Mouse (Mus musculus): ENCODE data around the gene Lamb1. TPM values are rescaled to one million over a fixed set of nuclear protein-coding genes. Genes with fewer than 3 reads are reported as not detected.

The Lamb1 gene
- polyA plus RNA-seq, 1 experiment from 2014 or later: 22.9 TPM

GRCm38 (mm10) chr12:31321532-31321931 is 56.5 kb downstream of the Lamb1 start:
- Histone ChIP-seq H3K4me3 (no peak overlapping the region), H3K9me3 (no peaks in the 10 kb centered on the region), H3K4me2 (no peak overlapping the region), H3K4me1 (replicated peaks) (no peaks in the 10 kb centered on the region), H3K9ac (no peak overlapping the region), H3K27me3 (no peaks in the 10 kb centered on the region), H3K27ac (no peak overlapping the region), H3K36me3 (peaks cover 8% of the 10 kb centered on the region)
- 96% methylated on average over 1 of the region's 1 CpGs for WGBS
- no peak for ATAC-seq (ENCODE audit: low FRiP score)

DNA sequence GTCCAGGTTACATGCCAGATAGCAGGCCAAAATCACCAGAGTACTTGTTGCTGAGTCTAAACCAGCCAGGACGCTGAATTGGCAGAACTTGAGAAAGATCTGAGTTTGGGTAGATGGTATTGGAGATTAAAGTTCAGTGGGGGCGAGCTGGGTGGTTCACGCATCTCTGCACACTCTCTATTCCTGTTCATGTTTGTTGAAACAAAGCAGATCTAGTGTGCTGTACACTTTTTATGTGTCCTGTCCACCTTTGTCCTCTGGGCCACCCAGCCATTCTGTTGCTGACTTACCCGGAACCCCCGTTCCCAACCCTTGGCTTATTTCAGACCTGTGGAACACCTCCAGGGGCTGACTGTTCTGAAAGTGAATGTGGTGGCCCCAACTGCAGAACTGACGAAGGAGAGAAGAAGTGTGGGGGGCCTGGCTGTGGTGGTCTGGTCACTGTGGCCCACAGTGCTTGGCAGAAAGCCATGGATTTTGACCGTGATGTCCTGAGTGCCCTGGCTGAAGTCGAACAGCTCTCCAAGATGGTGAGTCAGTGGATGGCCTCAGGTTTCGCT is 58.2 kb downstream of the Lamb1 start:
- Histone ChIP-seq H3K4me3 (no peak overlapping the region), H3K4me2 (no peak overlapping the region), H3K27me3 (no peaks in the 10 kb centered on the region), H3K36me3 (peaks cover 16% of the 10 kb centered on the region), H3K27ac (no peak overlapping the region), H3K4me1 (replicated peaks) (no peaks in the 10 kb centered on the region), H3K9ac (no peak overlapping the region), H3K9me3 (no peaks in the 10 kb centered on the region)
- 94% methylated on average over 9 of the region's 9 CpGs for WGBS
- ATAC-seq (ENCODE audit: low FRiP score): no peak

- H3K4me1 ChIP-seq (replicated peaks): no peaks in the 10 kb centered on the region
- H3K4me2 ChIP-seq: no peak overlapping the region
- no peak overlapping the region for H3K27ac ChIP-seq
- peaks cover 30% of the 10 kb centered on the region for H3K36me3 ChIP-seq
- H3K4me3 ChIP-seq: no peak overlapping the region
- H3K9me3 ChIP-seq: no peaks in the 10 kb centered on the region
- no peak overlapping the region for H3K9ac ChIP-seq
- no peak for ATAC-seq (ENCODE audit: low FRiP score)
- no peaks in the 10 kb centered on the region for H3K27me3 ChIP-seq
- 95% methylated on average over 9 of the region's 9 CpGs for WGBS
Observed at GRCm38 (mm10) chr12:31327139-31327538, 62.1 kb downstream of the Lamb1 start.

DNA sequence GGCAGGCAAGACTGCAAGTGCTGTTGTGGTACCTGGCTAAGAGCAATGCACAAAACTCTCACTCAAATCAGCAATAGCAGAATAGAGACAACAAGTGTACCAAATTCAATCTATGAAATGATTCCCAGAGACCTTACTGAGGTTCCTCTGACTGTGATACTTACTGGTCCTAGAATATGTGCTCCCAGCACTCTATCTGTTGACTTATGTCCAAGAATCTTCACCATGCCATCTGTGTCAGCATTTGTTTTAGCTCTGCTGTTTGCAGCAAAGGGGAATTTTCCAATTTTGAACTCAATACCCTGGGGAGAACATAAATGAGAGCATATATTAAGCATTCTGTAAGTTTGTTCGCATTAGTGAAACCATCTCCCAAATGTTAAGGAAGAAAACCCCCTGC is 68.2 kb downstream of the Lamb1 start:
- H3K9ac ChIP-seq: no peak overlapping the region
- no peaks in the 10 kb centered on the region for H3K27me3 ChIP-seq
- peaks cover 65% of the 10 kb centered on the region for H3K36me3 ChIP-seq
- no peak overlapping the region for H3K4me2 ChIP-seq
- H3K9me3 ChIP-seq: no peaks in the 10 kb centered on the region
- no peaks in the 10 kb centered on the region for H3K4me1 ChIP-seq (replicated peaks)
- ATAC-seq (ENCODE audit: low FRiP score): no peak
- H3K27ac ChIP-seq: no peak overlapping the region
- WGBS: 91% methylated on average over 1 of the region's 1 CpGs
- H3K4me3 ChIP-seq: no peak overlapping the region

DNA sequence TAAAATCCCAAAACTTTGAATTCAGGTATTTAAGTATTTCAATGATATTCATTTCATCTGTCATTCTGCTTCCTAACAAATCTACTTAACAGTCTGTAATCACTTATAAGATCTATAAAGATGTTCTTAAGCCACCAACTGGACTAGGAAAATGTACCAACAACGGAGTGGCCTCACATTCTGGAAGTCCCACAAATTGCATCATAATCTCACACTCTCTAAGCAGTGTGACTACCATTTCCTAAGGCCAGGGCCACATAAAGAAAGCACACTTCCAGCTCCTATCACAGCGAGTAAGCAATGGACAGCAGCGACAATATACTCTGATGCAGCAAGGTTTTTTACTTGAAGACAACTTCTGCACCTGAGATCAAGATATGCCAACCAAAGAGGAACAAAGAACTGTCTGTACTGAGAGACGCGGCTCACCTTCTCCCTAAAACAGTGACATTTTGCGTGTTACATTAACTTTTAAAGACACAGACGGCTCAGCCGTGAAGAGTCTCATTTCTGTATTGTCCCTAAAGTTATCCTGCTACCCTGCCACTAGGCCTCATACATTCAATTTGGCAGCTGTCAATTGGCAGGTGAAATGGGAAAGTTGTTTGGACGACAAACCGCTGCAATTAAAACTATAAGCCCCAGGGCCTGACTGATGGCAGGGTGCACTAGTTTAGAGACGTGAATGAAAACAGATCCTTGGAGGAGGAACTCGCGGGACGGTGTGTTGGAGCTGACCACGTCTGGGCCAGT is 85.3 kb downstream of the Lamb1 start:
- 32% methylated on average over 15 of the region's 15 CpGs for WGBS

DNA sequence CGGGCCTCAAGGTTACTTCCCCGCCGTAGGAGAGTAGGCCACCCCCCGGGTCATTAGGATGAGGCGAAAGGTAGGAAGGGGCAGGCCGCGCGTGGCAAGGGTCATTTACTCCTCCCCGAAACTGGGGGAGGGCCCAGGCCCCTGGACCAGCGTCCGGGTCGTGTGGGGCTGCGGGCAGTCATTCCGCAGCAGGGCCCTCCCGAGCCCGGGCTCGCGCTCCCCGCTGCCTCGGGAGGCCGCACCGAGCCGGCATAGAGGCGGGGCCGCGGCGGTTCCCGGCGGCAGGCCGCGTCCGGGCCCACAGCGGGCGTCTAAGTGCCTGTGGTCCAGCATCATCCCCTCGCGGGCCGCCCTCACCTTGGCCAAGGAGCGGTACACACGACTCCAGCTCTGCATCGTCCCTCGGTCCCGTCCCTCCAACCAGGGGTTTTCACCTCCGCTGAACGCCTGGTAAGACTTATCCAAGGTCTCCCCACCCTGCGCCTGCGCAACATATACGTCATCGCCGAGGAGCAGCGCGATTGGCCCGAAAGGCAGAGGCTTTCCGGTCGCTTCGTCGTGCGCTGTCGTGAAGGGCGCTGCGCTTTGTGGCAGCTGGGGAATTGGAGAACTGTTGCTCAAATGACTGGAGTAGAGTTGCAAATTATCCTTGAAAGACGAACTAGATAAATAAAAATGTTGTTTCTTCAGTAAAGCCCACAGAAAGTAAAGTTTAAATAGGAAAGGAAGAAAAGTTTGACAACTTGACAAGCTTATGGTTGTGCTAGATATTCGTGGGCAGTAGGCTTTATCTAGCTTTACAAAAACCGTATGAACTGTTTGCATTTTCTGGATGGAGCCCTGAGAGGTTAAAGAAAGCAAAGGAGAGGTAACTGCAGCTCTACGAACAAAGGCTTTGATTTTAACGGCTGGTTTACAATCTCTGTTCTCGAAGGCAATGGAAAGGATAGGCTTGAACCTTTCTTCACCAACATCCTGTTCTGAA is 86.2 kb downstream of the Lamb1 start, which contains the start of gene Dld:
TSS of gene Dld (minus strand) at position 510 of the 985 bp plus-strand sequence.
- Histone ChIP-seq H3K4me2 (peak within 1 kb of the TSS; percentile 90), H3K36me3 (peaks cover 15% of the 10 kb centered on the region), H3K4me3 (peak within 1 kb of the TSS; percentile 97), H3K27me3 (no peaks in the 10 kb centered on the region), H3K9ac (peak within 1 kb of the TSS; percentile 97), H3K4me1 (replicated peaks) (peaks cover 21% of the 10 kb centered on the region), H3K9me3 (no peaks in the 10 kb centered on the region), H3K27ac (peak within 1 kb of the TSS; percentile 87)
- 6% methylated on average over 64 of the region's 66 CpGs for WGBS
- ATAC-seq (ENCODE audit: low FRiP score): peak; percentile 100

More for the DNA sequence above, 85.3 kb downstream of the Lamb1 start:
- no peak overlapping the region; the same call in 1 of the 2 replicates for H3K27ac ChIP-seq
- H3K9me3 ChIP-seq: no peaks in the 10 kb centered on the region
- no peak for ATAC-seq (ENCODE audit: low FRiP score)
- H3K4me3 ChIP-seq: peak overlapping the region; percentile 97
- H3K4me1 ChIP-seq (replicated peaks): peaks cover 21% of the 10 kb centered on the region
- peak overlapping the region; percentile 97 for H3K9ac ChIP-seq
- H3K27me3 ChIP-seq: no peaks in the 10 kb centered on the region
- H3K36me3 ChIP-seq: peaks cover 18% of the 10 kb centered on the region
- peak overlapping the region; percentile 90 for H3K4me2 ChIP-seq

GRCm38 (mm10) chr12:31366428-31366827 is 101.4 kb downstream of the Lamb1 start:
- no peak overlapping the region for H3K4me2 ChIP-seq
- H3K9me3 ChIP-seq: no peaks in the 10 kb centered on the region
- H3K27ac ChIP-seq: no peak overlapping the region
- ATAC-seq (ENCODE audit: low FRiP score): no peak
- H3K4me3 ChIP-seq: no peak overlapping the region
- H3K4me1 ChIP-seq (replicated peaks): no peaks in the 10 kb centered on the region
- H3K27me3 ChIP-seq: no peaks in the 10 kb centered on the region
- H3K36me3 ChIP-seq: no peaks in the 10 kb centered on the region
- 67% methylated on average over 3 of the region's 3 CpGs for WGBS
- H3K9ac ChIP-seq: 0 out of 2 replicates have a peak overlapping the region, but pooled peaks have one; percentile 13

DNA sequence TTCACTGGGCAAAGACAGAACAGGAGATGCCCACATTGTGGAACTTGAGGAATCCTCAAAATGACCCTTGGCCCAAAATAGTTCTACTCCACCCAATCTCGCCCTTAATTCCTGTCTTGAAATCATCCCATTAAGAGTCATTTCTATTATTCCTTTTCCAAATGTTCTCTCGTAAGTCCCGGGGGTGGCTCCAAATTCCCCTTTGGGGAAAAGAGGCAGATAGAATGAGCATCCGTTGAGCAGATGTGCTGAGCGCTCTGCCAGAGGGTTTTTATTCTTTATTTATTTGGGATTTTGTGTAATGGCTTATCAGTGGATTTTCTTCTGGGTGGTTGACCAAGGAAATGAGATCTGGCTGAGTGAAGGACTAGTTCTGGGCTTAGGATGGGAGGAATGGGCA is 102.7 kb downstream of the Lamb1 start:
- Histone ChIP-seq H3K27me3 (no peaks in the 10 kb centered on the region), H3K27ac (no peak overlapping the region), H3K4me1 (replicated peaks) (no peaks in the 10 kb centered on the region), H3K9me3 (no peaks in the 10 kb centered on the region), H3K4me3 (no peak overlapping the region), H3K9ac (no peak overlapping the region), H3K4me2 (no peak overlapping the region), H3K36me3 (no peaks in the 10 kb centered on the region)
- no peak for ATAC-seq (ENCODE audit: low FRiP score)
- WGBS: 82% methylated on average over 5 of the region's 5 CpGs

DNA sequence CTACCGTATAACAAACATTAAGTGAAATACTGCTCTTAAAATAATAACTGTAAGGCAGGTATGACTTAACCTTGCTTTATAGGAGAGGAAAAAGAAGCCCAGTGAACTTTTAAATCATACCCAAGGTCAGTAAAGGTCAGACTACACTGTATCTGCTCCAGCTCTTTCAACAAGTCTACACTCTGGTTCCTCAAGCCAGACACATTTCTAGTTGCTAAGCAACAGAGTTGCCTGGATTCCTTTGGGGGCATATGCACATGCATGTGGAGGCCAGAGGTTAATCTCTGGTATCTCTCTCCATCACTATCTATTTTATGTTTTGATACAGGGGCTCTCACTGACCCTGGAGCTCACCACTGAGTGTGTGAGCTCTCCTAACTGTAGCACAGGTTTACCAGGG is 104.1 kb downstream of the Lamb1 start:
- Histone ChIP-seq H3K9me3 (no peaks in the 10 kb centered on the region), H3K36me3 (no peaks in the 10 kb centered on the region), H3K27me3 (no peaks in the 10 kb centered on the region), H3K4me2 (no peak overlapping the region), H3K4me3 (no peak overlapping the region), H3K27ac (no peak overlapping the region), H3K9ac (no peak overlapping the region), H3K4me1 (replicated peaks) (no peaks in the 10 kb centered on the region)
- ATAC-seq (ENCODE audit: low FRiP score): no peak
- 96% methylated on average over 1 of the region's 1 CpGs for WGBS

- H3K27me3 ChIP-seq: no peaks in the 10 kb centered on the region
- WGBS: 91% methylated on average over 7 of the region's 7 CpGs
- no peak overlapping the region for H3K4me3 ChIP-seq
- H3K9me3 ChIP-seq: no peaks in the 10 kb centered on the region
- no peaks in the 10 kb centered on the region for H3K36me3 ChIP-seq
- 0 out of 2 replicates have a peak, but pooled peaks cover 1% of the 10 kb centered on the region for H3K4me1 ChIP-seq (replicated peaks)
- no peak overlapping the region for H3K9ac ChIP-seq
- no peak for ATAC-seq (ENCODE audit: low FRiP score)
- no peak overlapping the region for H3K27ac ChIP-seq
- no peak overlapping the region for H3K4me2 ChIP-seq
Observed at GRCm38 (mm10) chr12:31369656-31370055, 104.6 kb downstream of the Lamb1 start.

DNA sequence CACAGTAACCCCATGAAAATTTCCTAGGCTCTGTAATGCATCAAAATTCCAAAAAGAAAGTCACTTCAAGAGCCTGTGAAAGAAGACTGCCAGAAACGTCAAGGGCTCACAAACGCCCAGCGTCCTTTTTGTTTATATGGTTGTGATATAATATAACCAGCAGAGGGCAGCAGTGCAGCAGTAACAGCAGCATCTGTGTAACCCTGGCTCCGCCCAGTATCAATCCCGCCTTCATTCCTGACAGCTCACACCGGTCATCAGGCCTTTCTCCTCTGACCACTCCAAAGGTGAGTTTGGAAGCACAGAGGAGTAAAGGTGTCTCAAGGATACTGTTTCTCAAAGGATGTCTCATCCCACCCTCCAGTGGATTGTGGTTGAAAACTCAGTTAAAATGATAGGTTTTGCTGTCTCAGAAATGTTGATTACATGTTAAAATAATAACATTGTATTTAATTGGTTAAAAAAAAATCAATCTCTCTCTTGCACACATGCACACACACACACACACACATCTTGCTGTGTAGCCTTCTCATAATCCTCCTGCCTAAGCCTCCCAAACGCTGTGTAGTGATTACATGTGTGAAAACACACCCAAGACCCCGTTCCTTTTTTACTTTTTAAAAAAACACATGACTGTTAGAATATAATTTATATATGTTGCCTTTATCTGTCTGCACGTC is 109.7 kb downstream of the Lamb1 start:
- WGBS: 35% methylated on average over 9 of the region's 9 CpGs
- no peaks in the 10 kb centered on the region for H3K27me3 ChIP-seq
- no peaks in the 10 kb centered on the region for H3K9me3 ChIP-seq
- no peak overlapping the region for H3K4me3 ChIP-seq
- no peak overlapping the region for H3K9ac ChIP-seq
- H3K4me2 ChIP-seq: peak overlapping the region; percentile 43
- ATAC-seq (ENCODE audit: low FRiP score): peak; percentile 88
- H3K36me3 ChIP-seq: no peaks in the 10 kb centered on the region
- peaks cover 18% of the 10 kb centered on the region for H3K4me1 ChIP-seq (replicated peaks)
- no peak overlapping the region for H3K27ac ChIP-seq

DNA sequence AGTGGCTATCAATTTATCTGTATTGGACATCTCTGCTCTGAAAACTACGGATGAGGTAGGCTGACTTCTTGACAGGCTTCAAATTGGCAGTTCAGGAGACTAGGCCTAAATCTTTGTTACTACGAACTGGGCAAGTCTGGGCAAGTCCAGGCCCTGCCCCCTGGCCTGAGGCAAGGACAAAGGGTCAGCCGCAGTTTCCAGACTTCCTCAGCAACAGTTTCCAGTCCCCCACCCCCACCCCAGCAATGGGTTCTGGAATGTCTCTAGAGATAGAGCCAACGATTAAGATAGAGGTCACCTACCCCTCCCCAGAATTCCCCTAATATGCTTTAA is 110.2 kb downstream of the Lamb1 start:
- Histone ChIP-seq H3K4me2 (no peak overlapping the region), H3K36me3 (no peaks in the 10 kb centered on the region), H3K4me1 (replicated peaks) (peaks cover 18% of the 10 kb centered on the region), H3K27ac (no peak overlapping the region), H3K4me3 (no peak overlapping the region), H3K9ac (no peak overlapping the region), H3K27me3 (no peaks in the 10 kb centered on the region), H3K9me3 (no peaks in the 10 kb centered on the region)
- ATAC-seq (ENCODE audit: low FRiP score): no peak; the same call in 1 of the 2 replicates
- 75% methylated on average over 4 of the region's 4 CpGs for WGBS
